Mouse (Mus musculus): ENCODE measurements around the gene Klhl25. TPM values are rescaled to one million over a fixed set of nuclear protein-coding genes. Genes with fewer than 3 reads are reported as not detected.
"Not testable (repeated sequence)": the region's sequence is repeated elsewhere in the genome, so short reads cannot be mapped to it uniquely, and the experiment has no call there.

Gene Klhl25
- total and polyA plus RNA-seq, 2 experiments from 2014 or later, result 12.6 to 34.2 TPM

DNA sequence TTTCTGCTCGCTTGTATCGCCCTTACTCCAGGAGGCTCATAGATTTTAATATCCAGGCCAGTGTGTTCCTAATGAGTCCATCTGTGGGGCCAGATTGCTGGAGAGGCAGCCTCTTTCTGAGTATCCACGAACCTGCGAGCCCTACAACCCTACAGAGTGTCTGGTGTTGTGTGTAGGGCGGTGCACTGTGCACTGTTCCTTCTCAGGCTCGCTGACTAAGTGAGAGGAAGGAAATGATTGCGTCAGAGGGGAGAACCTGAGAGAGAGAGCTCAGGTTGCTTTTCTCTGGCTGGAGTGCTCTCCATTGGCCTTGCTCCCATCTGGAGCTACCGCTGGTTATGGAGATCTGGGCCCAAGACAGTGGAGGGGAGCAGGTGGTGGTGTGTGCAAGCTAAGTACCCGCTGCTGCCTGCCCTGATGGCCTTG, 11.7 kb downstream of the Klhl25 start:
- peak; percentile 32 for DNase-seq (ENCODE audit: low spot score)
- H3K27ac ChIP-seq (ENCODE audit: low read depth, low read length), result no peak overlapping the region
- WGBS, result 75% methylated on average over 9 of the region's 9 CpGs

GRCm38 (mm10) chr7:75861638-75862426, 13.7 kb downstream of the Klhl25 start:
- not testable (repeated sequence) for H3K27me3 ChIP-seq (ENCODE audit: insufficient read depth, low read length); H3K9me3 ChIP-seq (ENCODE audit: low read length); ATAC-seq (ENCODE audit: low FRiP score); H3K27ac ChIP-seq (ENCODE audit: low read depth, low read length); H3K4me1 ChIP-seq (ENCODE audit: insufficient read depth, low read length); H3K4me2 ChIP-seq (ENCODE audit: low read depth, low read length, poor library complexity, severe bottlenecking); H3K9ac ChIP-seq (replicated peaks; ENCODE audit: low read length, poor library complexity, severe bottlenecking); H3K4me3 ChIP-seq (ENCODE audit: low read depth, low read length)
- WGBS, result 93% methylated on average over 5 of the region's 7 CpGs
- H3K36me3 ChIP-seq (ENCODE audit: insufficient read depth, low read length), result peaks cover 18% of the 10 kb centered on the region
- peak; percentile 28 for DNase-seq (ENCODE audit: low spot score)

More for the DNA sequence above, 11.7 kb downstream of the Klhl25 start:
- H3K9ac ChIP-seq (replicated peaks; ENCODE audit: low read length, poor library complexity, severe bottlenecking), result no peak overlapping the region
- no peak overlapping the region for H3K4me2 ChIP-seq (ENCODE audit: low read depth, low read length, poor library complexity, severe bottlenecking)
- H3K36me3 ChIP-seq (ENCODE audit: insufficient read depth, low read length), result no peaks in the 10 kb centered on the region
- H3K9me3 ChIP-seq (ENCODE audit: low read length), result no peaks in the 10 kb centered on the region
- H3K4me3 ChIP-seq (ENCODE audit: low read depth, low read length), result no peak overlapping the region
- no peak for ATAC-seq (ENCODE audit: low FRiP score)
- peaks cover 8% of the 10 kb centered on the region; the same call in 1 of the 2 replicates for H3K4me1 ChIP-seq (ENCODE audit: insufficient read depth, low read length)
- TF ChIP-seq CTCF (IDR thresholded peaks at IDR 0.05), result no peak
- H3K27me3 ChIP-seq (ENCODE audit: insufficient read depth, low read length), result no peaks in the 10 kb centered on the region

GRCm38 (mm10) chr7:75862427-75862781, 14.3 kb downstream of the Klhl25 start:
- not testable (repeated sequence) for H3K27ac ChIP-seq (ENCODE audit: low read depth, low read length); H3K9ac ChIP-seq (replicated peaks; ENCODE audit: low read length, poor library complexity, severe bottlenecking); H3K27me3 ChIP-seq (ENCODE audit: insufficient read depth, low read length); ATAC-seq (ENCODE audit: low FRiP score); H3K4me3 ChIP-seq (ENCODE audit: low read depth, low read length); H3K9me3 ChIP-seq (ENCODE audit: low read length); H3K4me2 ChIP-seq (ENCODE audit: low read depth, low read length, poor library complexity, severe bottlenecking); H3K4me1 ChIP-seq (ENCODE audit: insufficient read depth, low read length); DNase-seq (ENCODE audit: low spot score)
- peak; percentile 24; the same call in 1 of the 2 replicates for TF ChIP-seq CTCF (IDR thresholded peaks at IDR 0.05)
- WGBS, result 93% methylated on average over 6 of the region's 6 CpGs
- peaks cover 22% of the 10 kb centered on the region for H3K36me3 ChIP-seq (ENCODE audit: insufficient read depth, low read length)

GRCm38 (mm10) chr7:75863248-75863911, 15.3 kb downstream of the Klhl25 start:
- not testable (repeated sequence) for ATAC-seq (ENCODE audit: low FRiP score); H3K9me3 ChIP-seq (ENCODE audit: low read length); H3K4me1 ChIP-seq (ENCODE audit: insufficient read depth, low read length); H3K27ac ChIP-seq (ENCODE audit: low read depth, low read length); DNase-seq (ENCODE audit: low spot score); H3K9ac ChIP-seq (replicated peaks; ENCODE audit: low read length, poor library complexity, severe bottlenecking); H3K4me2 ChIP-seq (ENCODE audit: low read depth, low read length, poor library complexity, severe bottlenecking); H3K27me3 ChIP-seq (ENCODE audit: insufficient read depth, low read length); H3K4me3 ChIP-seq (ENCODE audit: low read depth, low read length)
- 91% methylated on average over 5 of the region's 5 CpGs for WGBS
- peaks cover 22% of the 10 kb centered on the region for H3K36me3 ChIP-seq (ENCODE audit: insufficient read depth, low read length)

DNA sequence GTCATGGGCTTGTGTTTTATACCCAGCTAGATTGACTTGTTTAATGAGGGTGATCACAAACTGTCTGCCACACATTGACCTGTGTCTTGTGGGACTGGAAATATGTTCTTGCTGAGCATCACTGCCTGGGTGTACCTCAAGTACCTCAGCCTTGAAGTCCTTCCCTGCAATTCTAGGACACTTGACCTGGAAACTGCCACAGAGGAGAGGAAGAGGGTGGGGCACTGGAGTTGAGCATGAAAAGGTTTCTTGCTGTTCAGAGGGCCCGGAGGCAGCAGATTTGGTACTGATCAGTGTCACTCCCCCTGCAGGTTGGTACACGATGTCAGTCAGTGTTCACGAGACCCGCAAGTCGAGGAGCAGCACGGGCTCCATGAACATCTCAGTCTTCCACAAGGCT, 16.9 kb downstream of the Klhl25 start:
- Histone ChIP-seq H3K4me1 (ENCODE audit: insufficient read depth, low read length) (no peaks in the 10 kb centered on the region), H3K27me3 (ENCODE audit: insufficient read depth, low read length) (no peaks in the 10 kb centered on the region), H3K9me3 (ENCODE audit: low read length) (no peaks in the 10 kb centered on the region), H3K4me3 (ENCODE audit: low read depth, low read length) (no peak overlapping the region), H3K4me2 (ENCODE audit: low read depth, low read length, poor library complexity, severe bottlenecking) (no peak overlapping the region), H3K27ac (ENCODE audit: low read depth, low read length) (no peak overlapping the region), H3K9ac (replicated peaks; ENCODE audit: low read length, poor library complexity, severe bottlenecking) (no peak overlapping the region), H3K36me3 (ENCODE audit: insufficient read depth, low read length) (peaks cover 22% of the 10 kb centered on the region)
- TF ChIP-seq CTCF (IDR thresholded peaks at IDR 0.05), result no peak
- no peak for ATAC-seq (ENCODE audit: low FRiP score)
- WGBS, result 96% methylated on average over 6 of the region's 6 CpGs
- DNase-seq (ENCODE audit: low spot score), result no peak

DNA sequence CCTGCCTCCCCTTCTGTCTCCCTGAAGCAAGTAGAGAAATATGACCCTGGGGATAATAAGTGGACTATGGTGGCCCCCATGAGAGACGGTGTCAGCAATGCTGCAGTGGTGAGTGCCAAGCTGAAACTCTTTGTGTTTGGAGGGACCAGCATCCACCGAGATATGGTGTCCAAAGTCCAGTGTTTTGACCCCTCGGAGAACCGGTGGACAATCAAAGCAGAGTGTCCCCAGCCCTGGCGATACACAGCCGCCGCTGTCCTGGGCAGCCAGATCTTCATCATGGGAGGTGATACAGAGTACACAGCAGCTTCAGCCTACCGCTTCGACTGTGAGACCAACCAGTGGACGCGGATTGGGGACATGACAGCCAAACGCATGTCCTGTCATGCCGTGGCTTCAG, 18.4 kb downstream of the Klhl25 start:
- H3K4me1 ChIP-seq (ENCODE audit: insufficient read depth, low read length), result no peaks in the 10 kb centered on the region
- H3K27ac ChIP-seq (ENCODE audit: low read depth, low read length), result no peak overlapping the region
- H3K4me2 ChIP-seq (ENCODE audit: low read depth, low read length, poor library complexity, severe bottlenecking), result no peak overlapping the region
- no peaks in the 10 kb centered on the region for H3K27me3 ChIP-seq (ENCODE audit: insufficient read depth, low read length)
- no peak overlapping the region for H3K9ac ChIP-seq (replicated peaks; ENCODE audit: low read length, poor library complexity, severe bottlenecking)
- no peaks in the 10 kb centered on the region for H3K9me3 ChIP-seq (ENCODE audit: low read length)
- 94% methylated on average over 13 of the region's 13 CpGs for WGBS
- no peak for ATAC-seq (ENCODE audit: low FRiP score)
- H3K4me3 ChIP-seq (ENCODE audit: low read depth, low read length), result no peak overlapping the region
- DNase-seq (ENCODE audit: low spot score), result no peak
- H3K36me3 ChIP-seq (ENCODE audit: insufficient read depth, low read length), result peaks cover 22% of the 10 kb centered on the region
- no peak for TF ChIP-seq CTCF (IDR thresholded peaks at IDR 0.05)
